Mouse (Mus musculus) midbrain, postnatal 0 days (tissue): Measurements from ENCODE around the gene Jarid2. TPM values are rescaled to one million over a fixed set of nuclear protein-coding genes. Genes with fewer than 3 reads are reported as not detected.

Experiments used
- ATAC-seq: fragments of 200-750 bp; cut with Nextera tagmentation; 2 replicates; pipeline ENCODE4 v1.8.0; 2017; ENCODE audit warnings: moderate number of reproducible peaks, mild to moderate bottlenecking, moderate TSS enrichment, moderate library complexity; ENCODE audit not compliant: low FRiP score
- DNase-seq: peaks from one replicate; pipeline ENCODE4 v3.0.0-alpha.2; 2015; ENCODE audit warnings: low spot score
- H3K27ac ChIP-seq: fragments of 300-500 bp; sonication (generic); 2 replicates; pipeline ENCODE4 v1.5.1; 2014; ENCODE audit warnings: low read depth, mild to moderate bottlenecking, low read length, mixed read lengths
- H3K27me3 ChIP-seq: fragments of 300-500 bp; sonication (generic); 2 replicates; pipeline ENCODE4 v1.6.1; 2014; ENCODE audit warnings: low read length, control low read depth, mixed read lengths; ENCODE audit not compliant: insufficient read depth
- H3K36me3 ChIP-seq: fragments of 300-500 bp; sonication (generic); 2 replicates; pipeline ENCODE4 v1.6.1; 2014; ENCODE audit warnings: low read length, control low read depth, mixed read lengths; ENCODE audit not compliant: insufficient read depth
- H3K4me1 ChIP-seq: fragments of 300-500 bp; sonication (generic); 2 replicates; pipeline ENCODE4 v1.6.1; 2014; ENCODE audit warnings: mild to moderate bottlenecking, control low read depth, antibody characterized with exemption, low read length, mixed read lengths; ENCODE audit not compliant: insufficient read depth
- H3K4me2 ChIP-seq: fragments of 300-500 bp; sonication (generic); 2 replicates; pipeline ENCODE4 v1.6.1; 2014; ENCODE audit warnings: low read depth, mild to moderate bottlenecking, low read length, mixed read lengths; ENCODE audit not compliant: poor library complexity, severe bottlenecking
- H3K4me3 ChIP-seq: fragments of 300-500 bp; sonication (generic); 2 replicates; pipeline ENCODE4 v1.5.1; 2014; ENCODE audit warnings: low read depth, mild to moderate bottlenecking, low read length, moderate library complexity
- H3K9ac ChIP-seq: fragments of 300-500 bp; sonication (generic); replicated peaks from 2 replicates; pipeline ENCODE4 v1.6.1; 2014; ENCODE audit warnings: mild to moderate bottlenecking, low read length, moderate library complexity, mixed read lengths; ENCODE audit not compliant: poor library complexity, severe bottlenecking
- H3K9me3 ChIP-seq: fragments of 300-500 bp; sonication (generic); 2 replicates; pipeline ENCODE4 v1.6.1; 2016; ENCODE audit warnings: low read length, control low read depth
- CTCF ChIP-seq: IDR thresholded peaks from 2 replicates; pipeline ENCODE4 v1.5.1; 2016; ENCODE audit warnings: antibody characterized with exemption, mild to moderate bottlenecking
- WGBS: fragments of 180-500 bp; shearing (Covaris S2); extraction: QIAGEN DNeasy Blood & Tissue Kit; methylation state at CpG from one replicate; pipeline ENCODE4 v1.1.7; 2014; 5-methylcytosine and 5-hydroxymethylcytosine counted together
- polyA plus RNA-seq: library from polyadenylated mRNA; unstranded; fragments of >200 nt; fragmentation: Nextera tagmentation; extraction: Ambion mirVana; gene quantifications from 2 replicates; pipeline ENCODE4 v1.2.1, GENCODE M21; 2015
- total RNA-seq: library from RNA; depleted of rRNA; stranded (reverse); fragments of >200 nt; gene quantifications from 2 replicates; pipeline ENCODE4 v1.2.3, GENCODE M21; 2014

Gene Jarid2
- total and polyA plus RNA-seq, 2 experiments from 2014 or later, result 18.0 to 19.3 TPM

- no peak for DNase-seq
- no peak overlapping the region for H3K9ac ChIP-seq
- H3K4me3 ChIP-seq, result no peak overlapping the region
- no peaks in the 10 kb centered on the region for H3K4me1 ChIP-seq
- no peak for ATAC-seq
- H3K4me2 ChIP-seq, result no peak overlapping the region
- no peaks in the 10 kb centered on the region for H3K9me3 ChIP-seq
- H3K27ac ChIP-seq, result no peak overlapping the region
- TF ChIP-seq CTCF, result no peak
- 79% methylated on average over 5 of the region's 5 CpGs for WGBS
- H3K27me3 ChIP-seq, result no peaks in the 10 kb centered on the region
- no peaks in the 10 kb centered on the region for H3K36me3 ChIP-seq
Observed at GRCm38 (mm10) chr13:44770808-44771605, 41.7 kb downstream of the Jarid2 start.

GRCm38 (mm10) chr13:44772816-44773215 lies 43.5 kb downstream of the Jarid2 start:
- Histone ChIP-seq H3K9ac (no peak overlapping the region), H3K4me2 (no peak overlapping the region), H3K36me3 (no peaks in the 10 kb centered on the region), H3K4me1 (no peaks in the 10 kb centered on the region), H3K27me3 (no peaks in the 10 kb centered on the region), H3K4me3 (no peak overlapping the region), H3K27ac (no peak overlapping the region), H3K9me3 (no peaks in the 10 kb centered on the region)
- no peak for DNase-seq
- TF ChIP-seq CTCF, result no peak
- 83% methylated on average over 3 of the region's 3 CpGs for WGBS
- ATAC-seq, result no peak

GRCm38 (mm10) chr13:44774351-44774750 lies 45.1 kb downstream of the Jarid2 start:
- Histone ChIP-seq H3K4me2 (no peak overlapping the region), H3K4me1 (no peaks in the 10 kb centered on the region), H3K36me3 (no peaks in the 10 kb centered on the region), H3K27ac (no peak overlapping the region), H3K4me3 (no peak overlapping the region), H3K9ac (no peak overlapping the region), H3K9me3 (no peaks in the 10 kb centered on the region), H3K27me3 (no peaks in the 10 kb centered on the region)
- no peak for ATAC-seq
- TF ChIP-seq CTCF, result no peak
- no peak for DNase-seq
- 88% methylated on average over 4 of the region's 4 CpGs for WGBS

- ATAC-seq, result no peak
- Histone ChIP-seq H3K4me3 (no peak overlapping the region), H3K9me3 (no peaks in the 10 kb centered on the region), H3K27ac (no peak overlapping the region), H3K27me3 (no peaks in the 10 kb centered on the region), H3K36me3 (no peaks in the 10 kb centered on the region), H3K4me2 (no peak overlapping the region), H3K9ac (no peak overlapping the region), H3K4me1 (no peaks in the 10 kb centered on the region)
- TF ChIP-seq CTCF, result no peak
- 88% methylated on average over 3 of the region's 3 CpGs for WGBS
- no peak for DNase-seq
Observed at GRCm38 (mm10) chr13:44775396-44775795, 46.1 kb downstream of the Jarid2 start.

- Histone ChIP-seq H3K4me2 (no peak overlapping the region), H3K27ac (no peak overlapping the region), H3K9me3 (no peaks in the 10 kb centered on the region), H3K4me1 (no peaks in the 10 kb centered on the region; the same call in 1 of the 2 replicates), H3K27me3 (no peaks in the 10 kb centered on the region), H3K36me3 (no peaks in the 10 kb centered on the region), H3K4me3 (no peak overlapping the region), H3K9ac (no peak overlapping the region)
- no peak for ATAC-seq
- 68% methylated on average over 1 of the region's 1 CpGs for WGBS
- DNase-seq, result no peak
- TF ChIP-seq CTCF, result no peak
Observed at GRCm38 (mm10) chr13:44780506-44780905, 51.2 kb downstream of the Jarid2 start.

- no peaks in the 10 kb centered on the region for H3K9me3 ChIP-seq
- H3K4me2 ChIP-seq, result no peak overlapping the region
- no peaks in the 10 kb centered on the region for H3K36me3 ChIP-seq
- no peak overlapping the region for H3K4me3 ChIP-seq
- ATAC-seq (no peak), DNase-seq (no peak)
- TF ChIP-seq CTCF, result no peak
- H3K9ac ChIP-seq, result no peak overlapping the region
- H3K27ac ChIP-seq, result no peak overlapping the region
- no peaks in the 10 kb centered on the region for H3K27me3 ChIP-seq
- no peaks in the 10 kb centered on the region; the same call in 1 of the 2 replicates for H3K4me1 ChIP-seq
- WGBS, result 73% methylated on average over 2 of the region's 2 CpGs
Observed at GRCm38 (mm10) chr13:44781126-44781525, 51.9 kb downstream of the Jarid2 start.
